Mouse (Mus musculus) cerebellum, postnatal 10 days (tissue): Measurements from ENCODE around the gene Olfr723.
"Not testable (repeated sequence)": the region's sequence is repeated elsewhere in the genome, so short reads cannot be mapped to it uniquely, and the experiment has no call there.

Experiments used
- DNase-seq, 2 experiments: peaks; one replicate each; pipeline ENCODE4 v3.0.0; 2021; ENCODE audit warnings: mixed read lengths in 2 of 2

Olfr723 gene

GRCm38 (mm10) chr14:49931687-49932086, at the start of gene Olfr723:
Olfr723 (minus strand) TSS chr14:49931787.
- DNase-seq = not testable (repeated sequence)

- not testable (repeated sequence) for DNase-seq
Observed at GRCm38 (mm10) chr14:49963174-49963573, 31.6 kb upstream of the Olfr723 start, which contains the start of gene Olfr724. Olfr724 (minus strand) TSS chr14:49963274.

GRCm38 (mm10) chr14:49955890-49956289, 24.3 kb upstream of the Olfr723 start:
- no peak for DNase-seq

GRCm38 (mm10) chr14:49901899-49902298, 29.7 kb downstream of the Olfr723 start, which contains the start of gene Olfr722:
Olfr722 (minus strand) TSS chr14:49901999.
- no peak for DNase-seq
